Mouse (Mus musculus) thymus, postnatal 10 days (tissue): ENCODE data around the gene Nol12.

Experiments
- DNase-seq, 2 experiments: peaks; one replicate each; pipeline ENCODE4 v3.0.0; 2021; ENCODE audit warnings: low spot score in 2 of 2

The Nol12 gene

DNA sequence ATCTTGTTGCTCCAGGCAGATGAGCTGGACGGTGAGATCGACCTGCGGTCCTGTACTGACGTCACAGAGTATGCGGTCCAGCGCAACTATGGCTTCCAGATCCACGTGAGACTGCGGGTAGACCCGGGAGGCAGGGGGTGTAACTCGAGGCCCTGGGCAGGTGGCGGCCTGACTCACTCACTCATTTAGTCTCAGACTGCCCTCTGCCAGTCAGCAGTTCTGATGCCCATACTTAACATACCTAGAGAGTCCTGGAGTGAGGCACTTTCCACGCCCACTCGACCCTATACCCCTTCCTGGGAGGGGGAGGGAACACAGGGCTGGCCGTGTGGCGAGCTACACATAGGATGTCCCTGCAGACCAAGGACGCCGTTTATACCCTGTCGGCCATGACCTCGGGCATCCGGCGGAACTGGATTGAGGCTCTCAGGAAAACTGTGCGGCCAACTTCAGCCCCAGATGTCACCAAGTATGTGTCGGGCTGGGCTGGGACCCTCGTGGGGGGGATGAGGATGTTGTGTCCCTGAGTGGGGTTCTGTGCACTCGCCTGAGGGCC, 56.3 kb downstream of the Nol12 start:
- no peak for DNase-seq

DNA sequence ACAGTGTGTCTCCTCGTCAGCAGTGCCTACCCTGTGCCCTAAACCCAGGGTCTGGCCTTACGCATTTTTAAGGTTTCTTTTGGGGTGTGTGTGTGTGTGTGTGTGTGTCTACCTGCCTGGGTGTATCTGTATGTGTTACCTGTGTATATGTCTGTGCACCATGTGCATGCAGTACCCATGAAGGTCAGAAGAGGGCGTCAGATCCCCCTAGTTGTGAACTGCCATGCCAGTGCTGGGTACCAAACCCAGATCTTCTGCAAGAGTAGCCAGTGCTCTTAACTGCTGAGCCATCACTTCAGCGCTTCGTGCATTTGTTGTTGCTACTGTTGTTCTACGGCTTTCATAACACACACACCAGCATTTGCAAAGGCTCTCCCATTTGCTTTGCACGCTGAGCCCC, 57.5 kb downstream of the Nol12 start:
- no peak for DNase-seq

DNA sequence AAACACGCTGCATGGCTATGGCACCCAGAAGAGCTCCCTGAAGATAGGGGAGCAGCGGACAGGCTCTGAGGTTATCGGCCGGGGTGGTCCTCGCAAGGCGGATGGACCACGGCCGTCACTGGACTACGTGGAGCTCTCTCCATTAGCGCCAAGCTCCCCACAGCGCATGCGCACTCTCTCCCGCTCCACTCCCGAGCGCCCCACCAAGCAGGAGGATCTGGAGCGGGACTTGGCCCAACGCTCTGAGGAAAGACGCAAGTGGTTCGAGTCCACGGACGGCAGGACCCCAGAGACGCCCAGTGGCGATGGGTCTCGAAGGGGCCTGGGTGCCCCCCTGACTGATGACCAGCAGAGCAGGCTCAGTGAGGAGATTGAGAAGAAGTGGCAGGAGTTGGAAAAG, 58.2 kb downstream of the Nol12 start:
- no peak for DNase-seq
